Mouse (Mus musculus) hindbrain, embryonic 14.5 days (tissue): ENCODE measurements at regions not wholly inside any gene's neighbourhood (a gene's known extent, or its start where the extent isn't known, plus 50 kb on each side); places are given as distances from the start of the nearest gene placed in this dataset.

Experiments used
- ATAC-seq: fragments of 200-750 bp; cut with Nextera tagmentation; 2 replicates; pipeline ENCODE4 v1.8.0; 2017; ENCODE audit warnings: moderate number of reproducible peaks, mild to moderate bottlenecking, moderate TSS enrichment, moderate library complexity; ENCODE audit not compliant: low FRiP score
- DNase-seq: peaks from one replicate; pipeline ENCODE4 v3.0.0-alpha.2; 2015; ENCODE audit warnings: low spot score
- H3K27ac ChIP-seq: fragments of 300-500 bp; sonication (generic); 2 replicates; pipeline ENCODE4 v1.5.1; 2014; ENCODE audit warnings: mild to moderate bottlenecking, moderate library complexity
- H3K27me3 ChIP-seq: fragments of 300-500 bp; sonication (generic); 2 replicates; pipeline ENCODE4 v1.6.1; 2014; ENCODE audit warnings: mild to moderate bottlenecking, low read length, mixed read lengths; ENCODE audit not compliant: control insufficient read depth, insufficient read depth
- H3K36me3 ChIP-seq: fragments of 300-500 bp; sonication (generic); replicated peaks from 2 replicates; pipeline ENCODE4 v1.6.1; 2014; ENCODE audit not compliant: control insufficient read depth, insufficient read depth
- H3K4me1 ChIP-seq: fragments of 300-500 bp; sonication (generic); replicated peaks from 2 replicates; pipeline ENCODE4 v1.6.1; 2014; ENCODE audit warnings: antibody characterized with exemption, low read length, mixed read lengths; ENCODE audit not compliant: control insufficient read depth, insufficient read depth
- H3K4me2 ChIP-seq: fragments of 300-500 bp; sonication (generic); replicated peaks from 2 replicates; pipeline ENCODE4 v1.6.1; 2014; ENCODE audit warnings: mild to moderate bottlenecking, moderate library complexity
- H3K4me3 ChIP-seq: fragments of 300-500 bp; sonication (generic); replicated peaks from 2 replicates; pipeline ENCODE4 v1.5.1; 2014; ENCODE audit warnings: mild to moderate bottlenecking, low read length
- H3K9ac ChIP-seq: fragments of 300-500 bp; sonication (generic); 2 replicates; pipeline ENCODE4 v1.6.1; 2014
- H3K9me3 ChIP-seq: fragments of 300-500 bp; sonication (generic); 2 replicates; pipeline ENCODE4 v1.6.1; 2016; ENCODE audit warnings: low read length; ENCODE audit not compliant: control insufficient read depth
- WGBS: fragments of 180-500 bp; shearing (Covaris S2); extraction: QIAGEN DNeasy Blood & Tissue Kit; methylation state at CpG from one replicate; pipeline ENCODE4 v1.1.7; 2014; 5-methylcytosine and 5-hydroxymethylcytosine counted together

DNA sequence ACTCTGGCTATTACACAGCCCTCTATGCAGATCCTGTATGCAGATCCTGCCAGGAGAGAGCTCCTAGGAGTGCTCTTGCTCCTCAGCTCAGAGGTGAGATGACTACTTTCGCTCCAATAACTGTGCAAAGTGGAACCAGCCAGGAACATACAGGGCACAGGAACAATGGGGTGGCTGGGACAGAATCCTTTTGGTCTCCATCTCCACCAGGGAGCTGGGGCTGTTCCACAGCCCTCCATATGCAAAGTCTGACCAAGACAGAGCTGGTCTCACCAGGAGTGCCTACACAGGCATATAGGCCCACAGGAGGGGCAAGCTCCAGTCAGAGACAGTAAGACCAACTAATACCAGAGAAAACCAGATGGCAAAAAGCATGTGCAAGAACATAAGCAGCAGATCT lies 1081.1 kb downstream of the Fscb start:
- no peak for ATAC-seq
- 100% methylated on average over 1 of the region's 1 CpGs for WGBS
- no peaks in the 10 kb centered on the region for H3K9me3 ChIP-seq
- no peaks in the 10 kb centered on the region for H3K36me3 ChIP-seq
- no peaks in the 10 kb centered on the region for H3K27me3 ChIP-seq
- H3K4me2 ChIP-seq: no peak overlapping the region
- H3K9ac ChIP-seq: no peak overlapping the region
- H3K4me1 ChIP-seq: no peaks in the 10 kb centered on the region
- no peak overlapping the region for H3K4me3 ChIP-seq
- H3K27ac ChIP-seq: no peak overlapping the region
- no peak for DNase-seq

DNA sequence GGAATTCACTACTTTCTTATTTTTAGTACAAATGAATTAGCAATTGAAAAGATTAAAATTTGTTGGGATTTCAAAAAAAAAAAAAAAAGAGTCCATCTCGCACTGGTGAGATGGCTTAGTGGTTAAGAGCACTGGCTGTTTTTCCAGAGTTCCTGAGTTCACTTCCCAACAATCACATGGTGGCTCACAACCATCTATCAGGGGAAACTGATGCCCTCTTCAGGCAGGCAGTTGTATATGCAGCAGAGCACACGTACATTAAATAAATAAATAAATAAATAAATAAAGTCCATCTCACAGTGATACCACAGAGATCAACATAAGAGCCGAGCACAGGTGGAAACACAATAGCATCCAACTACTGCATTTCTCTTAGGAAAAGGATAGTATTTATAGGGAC lies 1093.8 kb downstream of the Fscb start:
- Histone ChIP-seq H3K9me3 (no peaks in the 10 kb centered on the region), H3K9ac (no peak overlapping the region), H3K27ac (no peak overlapping the region), H3K4me1 (no peaks in the 10 kb centered on the region), H3K4me3 (no peak overlapping the region), H3K27me3 (no peaks in the 10 kb centered on the region), H3K36me3 (no peaks in the 10 kb centered on the region), H3K4me2 (no peak overlapping the region)
- no peak for DNase-seq
- ATAC-seq: no peak
- WGBS: 73% methylated on average over 3 of the region's 3 CpGs

DNA sequence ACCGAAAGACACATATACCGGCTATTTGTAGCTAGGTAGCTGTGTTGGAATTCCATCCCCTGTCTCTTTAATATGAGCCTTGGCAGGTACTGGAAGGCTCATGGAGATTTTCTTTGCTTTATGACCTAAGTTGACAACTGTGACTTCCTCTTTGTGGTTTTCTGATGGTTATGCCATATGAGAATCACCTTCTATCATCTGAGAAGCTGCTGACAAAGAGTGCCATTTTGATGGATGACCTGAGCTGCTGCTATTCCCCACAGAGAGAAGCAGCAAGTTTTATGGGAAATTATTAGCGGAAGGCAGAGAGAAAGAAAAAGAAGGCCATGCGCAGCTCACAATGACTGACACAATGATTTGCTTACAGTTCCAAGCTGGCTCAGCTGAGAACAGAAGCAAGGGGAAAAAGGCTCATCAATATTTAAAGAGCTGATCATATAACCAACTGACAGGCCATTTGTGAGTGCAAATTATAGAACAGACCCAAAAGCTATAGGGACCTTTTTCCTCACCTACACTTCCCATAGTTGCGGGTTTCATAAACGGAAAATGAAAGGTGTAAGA lies 1105.1 kb downstream of the Fscb start:
- H3K27me3 ChIP-seq: no peaks in the 10 kb centered on the region
- whole genome bisulfite sequencing: 68% methylated on average over 6 of the region's 6 CpGs
- no peak overlapping the region for H3K4me3 ChIP-seq
- no peak overlapping the region for H3K9ac ChIP-seq
- peak; percentile 24 for DNase-seq
- no peak overlapping the region for H3K4me2 ChIP-seq
- H3K4me1 ChIP-seq: no peaks in the 10 kb centered on the region
- no peaks in the 10 kb centered on the region for H3K9me3 ChIP-seq
- ATAC-seq: peak; percentile 43; the same call in 1 of the 2 replicates
- H3K27ac ChIP-seq: no peak overlapping the region
- no peaks in the 10 kb centered on the region for H3K36me3 ChIP-seq
